Mouse (Mus musculus) MEL (cell line): ENCODE data around the gene Focad. TPM values are rescaled to one million over a fixed set of nuclear protein-coding genes. Genes with fewer than 3 reads are reported as not detected.

Source experiments
- DNase-seq: peaks from one replicate; pipeline ENCODE4 v3.0.0; 2011; ENCODE audit warnings: low read depth, low spot score
- H3K27ac ChIP-seq: 2 replicates; pipeline ENCODE4 v1.5.1; 2012; ENCODE audit warnings: low read depth, mild to moderate bottlenecking, control low read depth, low read length, moderate library complexity; ENCODE audit not compliant: control insufficient read depth
- H3K27me3 ChIP-seq, 2 experiments: fragments of 150-350 bp in 1 of 2; sonication (generic) in 1 of 2; 2 replicates each; pipeline ENCODE4 v1.6.1; 2012; ENCODE audit warnings: low read length in 2 of 2, mild to moderate bottlenecking in 2 of 2, improper control_type of control experiment in 1 of 2, moderate library complexity in 1 of 2; ENCODE audit not compliant: insufficient read depth in 2 of 2, control insufficient read depth in 1 of 2
- H3K36me3 ChIP-seq, 2 experiments: 2 replicates each; pipeline ENCODE4 v1.6.1; 2012 to 2014; ENCODE audit warnings: low read length in 2 of 2, improper control_type of control experiment in 1 of 2, inconsistent platforms in 1 of 2, mild to moderate bottlenecking in 1 of 2; ENCODE audit not compliant: insufficient read depth in 2 of 2, control insufficient read depth in 1 of 2
- H3K4me1 ChIP-seq, 2 experiments: fragments of 150-350 bp in 1 of 2; sonication (generic) in 1 of 2; 2 replicates each; pipeline ENCODE4 v1.6.1; 2012; ENCODE audit warnings: low read length in 2 of 2, improper control_type of control experiment in 1 of 2, mild to moderate bottlenecking in 1 of 2; ENCODE audit not compliant: insufficient read depth in 2 of 2, control insufficient read depth in 1 of 2
- H3K4me3 ChIP-seq, 2 experiments: fragments of 150-350 bp in 1 of 2; sonication (generic) in 1 of 2; 2 replicates each; pipeline ENCODE4 v1.5.1; 2012; ENCODE audit warnings: low read depth in 2 of 2, low read length in 2 of 2, mild to moderate bottlenecking in 2 of 2, moderate library complexity in 2 of 2, control low read depth in 1 of 2, improper control_type of control experiment in 1 of 2; ENCODE audit not compliant: control insufficient read depth in 1 of 2, insufficient read depth in 1 of 2
- H3K79me2 ChIP-seq: 2 replicates; pipeline ENCODE4 v1.6.1; 2012; ENCODE audit warnings: mild to moderate bottlenecking, low read length, moderate library complexity; ENCODE audit not compliant: control insufficient read depth, poor library complexity, insufficient read depth
- H3K9ac ChIP-seq: 2 replicates; pipeline ENCODE4 v1.6.1; 2012; ENCODE audit warnings: low read depth, mild to moderate bottlenecking, control low read depth, low read length, moderate library complexity; ENCODE audit not compliant: control insufficient read depth, poor library complexity, severe bottlenecking
- H3K9me3 ChIP-seq: fragments of 150-350 bp; sonication (generic); replicated peaks from 2 replicates; pipeline ENCODE4 v1.6.1; 2012; ENCODE audit warnings: mild to moderate bottlenecking, low read length, improper control_type of control experiment, moderate library complexity; ENCODE audit not compliant: insufficient read depth
- CHD1 ChIP-seq: IDR thresholded peaks from 2 replicates; pipeline ENCODE4 v1.6.1; 2012; ENCODE audit warnings: low read depth, mild to moderate bottlenecking, inconsistent platforms, low read length, improper control_type of control experiment
- CHD2 ChIP-seq: IDR thresholded peaks from 2 replicates; pipeline ENCODE4 v1.6.1; 2011; ENCODE audit warnings: low read length, improper control_type of control experiment
- E2F4 ChIP-seq: IDR thresholded peaks from 2 replicates; pipeline ENCODE4 v1.6.1; 2011; ENCODE audit warnings: low read depth, low read length, improper control_type of control experiment, borderline replicate concordance
- ELF1 ChIP-seq: IDR thresholded peaks from 2 replicates; pipeline ENCODE4 v1.6.1; 2014; ENCODE audit warnings: low read depth, mild to moderate bottlenecking, inconsistent platforms, low read length, improper control_type of control experiment, moderate library complexity
- ETS1 ChIP-seq: IDR thresholded peaks from 2 replicates; pipeline ENCODE4 v1.6.1; 2012; ENCODE audit warnings: low read depth, mild to moderate bottlenecking, inconsistent platforms, low read length, improper control_type of control experiment, moderate library complexity
- MAX ChIP-seq: IDR thresholded peaks from 2 replicates; pipeline ENCODE4 v1.6.1; 2011; ENCODE audit warnings: low read length, improper control_type of control experiment
- MEF2A ChIP-seq: IDR thresholded peaks from 2 replicates; pipeline ENCODE4 v1.6.1; 2014; ENCODE audit warnings: low read depth, mild to moderate bottlenecking, inconsistent platforms, low read length, improper control_type of control experiment; ENCODE audit not compliant: poor library complexity, insufficient replicate concordance, severe bottlenecking; ENCODE audit errors: extremely low read depth
- POLR2A ChIP-seq, 2 experiments: IDR thresholded peaks; 2 replicates each; pipeline ENCODE4 v1.6.1; 2011 to 2012; ENCODE audit warnings: low read length in 2 of 2, mild to moderate bottlenecking in 2 of 2, control low read depth in 1 of 2, improper control_type of control experiment in 1 of 2, low read depth in 1 of 2, moderate library complexity in 1 of 2; ENCODE audit not compliant: control insufficient read depth in 1 of 2, insufficient read depth in 1 of 2, poor library complexity in 1 of 2
- RCOR1 ChIP-seq: IDR thresholded peaks from 2 replicates; pipeline ENCODE4 v1.6.1; 2012; ENCODE audit warnings: low read depth, mild to moderate bottlenecking, inconsistent platforms, low read length, improper control_type of control experiment
- SMC3 ChIP-seq: IDR thresholded peaks from 2 replicates; pipeline ENCODE4 v1.6.1; 2011; ENCODE audit warnings: low read depth, low read length, improper control_type of control experiment
- USF2 ChIP-seq, 2 experiments: IDR thresholded peaks; 2 replicates each; pipeline ENCODE4 v1.6.1; 2011 to 2012; ENCODE audit warnings: improper control_type of control experiment in 2 of 2, low read length in 2 of 2, borderline replicate concordance in 1 of 2, inconsistent platforms in 1 of 2, low read depth in 1 of 2, mild to moderate bottlenecking in 1 of 2; ENCODE audit not compliant: insufficient read depth in 1 of 2
- ZKSCAN1 ChIP-seq: IDR thresholded peaks from 2 replicates; pipeline ENCODE4 v1.6.1; 2012; ENCODE audit warnings: low read depth, mild to moderate bottlenecking, inconsistent platforms, low read length, improper control_type of control experiment, moderate library complexity
- ZNF384 ChIP-seq: IDR thresholded peaks from 2 replicates; pipeline ENCODE4 v1.6.1; 2012; ENCODE audit warnings: low read depth, mild to moderate bottlenecking, inconsistent platforms, low read length, improper control_type of control experiment
- polyA plus RNA-seq, 2 experiments: library from polyadenylated mRNA; stranded (reverse) in 1 of 2; unstranded in 1 of 2; fragments of >175 nt in 1 of 2; fragments of >200 nt in 1 of 2; gene quantifications; 2 replicates each; pipeline versions ENCODE4 v1.2.1 to v1.2.4; 2012; ENCODE audit warnings: low replicate concordance in 2 of 2, low read depth in 1 of 2; ENCODE audit not compliant: insufficient read length in 2 of 2, insufficient read depth in 1 of 2, missing spikeins in 1 of 2
- total RNA-seq: library from RNA; depleted of rRNA; stranded (reverse); fragments of 300-350 nt; gene quantifications from 2 replicates; pipeline ENCODE4 v1.2.3, GENCODE M21; 2012

Gene Focad
- total and polyA plus RNA-seq, 3 experiments = 17.8 to 19.7 TPM; not detected in 1

GRCm38 (mm10) chr4:88436593-88437165, 342.2 kb downstream of the Focad start:
- no peak for TF ChIP-seq MAX
- no peak for TF ChIP-seq USF2 (IDR thresholded peaks at IDR 0.05; ENCODE audit: borderline replicate concordance in 1 of 2, insufficient read depth in 1 of 2, low read depth in 1 of 2, low read length in 2 of 2)
- no peak for TF ChIP-seq CHD2
- no peak for TF ChIP-seq SMC3
- no peak for TF ChIP-seq ZKSCAN1
- TF ChIP-seq POLR2A (IDR thresholded peaks at IDR 0.05; ENCODE audit: control insufficient read depth in 1 of 2, insufficient read depth in 1 of 2, low read depth in 1 of 2, low read length in 2 of 2, poor library complexity in 1 of 2) = no peak
- TF ChIP-seq, all 39 proteins: peak for 0
- Histone ChIP-seq H3K27ac (no peak overlapping the region), H3K79me2 (no peaks in the 10 kb centered on the region), H3K9ac (no peak overlapping the region), H3K4me3 (no peak overlapping the region), H3K27me3 (no peaks in the 10 kb centered on the region), H3K9me3 (no peaks in the 10 kb centered on the region), H3K4me1 (peaks cover 6 to 33% of the 10 kb centered on the region in 2 experiments), H3K36me3 (peaks cover 0 to 30% of the 10 kb centered on the region in 2 experiments; a peak in 2 of 4 replicates)
- DNase-seq = no peak

GRCm38 (mm10) chr4:88437166-88437565, 342.7 kb downstream of the Focad start:
- Histone ChIP-seq H3K36me3 (peaks cover 0 to 35% of the 10 kb centered on the region in 2 experiments; a peak in 2 of 4 replicates), H3K27ac (no peak overlapping the region), H3K27me3 (no peaks in the 10 kb centered on the region), H3K9me3 (no peaks in the 10 kb centered on the region), H3K79me2 (no peaks in the 10 kb centered on the region), H3K4me1 (peaks cover 6 to 38% of the 10 kb centered on the region in 2 experiments), H3K4me3 (no peak overlapping the region), H3K9ac (no peak overlapping the region)
- TF ChIP-seq USF2 (IDR thresholded peaks at IDR 0.05; ENCODE audit: borderline replicate concordance in 1 of 2, insufficient read depth in 1 of 2, low read depth in 1 of 2, low read length in 2 of 2) (no peak), ZNF384 (no peak), E2F4 (no peak), CHD1 (no peak), ETS1 (no peak)
- DNase-seq = no peak

- no peaks in the 10 kb centered on the region for H3K27me3 ChIP-seq
- H3K9me3 ChIP-seq = no peaks in the 10 kb centered on the region
- H3K4me3 ChIP-seq = no peak overlapping the region
- H3K9ac ChIP-seq = no peak overlapping the region
- no peak for TF ChIP-seq MEF2A
- TF ChIP-seq RCOR1 = no peak
- TF ChIP-seq ETS1 = peak; percentile 36; the same call in 1 of the 2 replicates
- peak; percentile 92 for TF ChIP-seq ZNF384
- TF ChIP-seq ELF1 = no peak
- TF ChIP-seq, all 39 proteins: peak for 2
- no peak overlapping the region for H3K27ac ChIP-seq
- H3K79me2 ChIP-seq = no peaks in the 10 kb centered on the region
- H3K36me3 ChIP-seq = peaks cover 0 to 38% of the 10 kb centered on the region in 2 experiments; a peak in 2 of 4 replicates
- H3K4me1 ChIP-seq = peaks cover 6 to 38% of the 10 kb centered on the region in 2 experiments
- DNase-seq = peak; percentile 52
Measured at GRCm38 (mm10) chr4:88437917-88438316, 343.5 kb downstream of the Focad start.
